Mouse (Mus musculus): ENCODE measurements at regions not wholly inside any gene's neighbourhood (a gene's known extent, or its start where the extent isn't known, plus 50 kb on each side); places are given as distances from the start of the nearest gene placed in this dataset.

DNA sequence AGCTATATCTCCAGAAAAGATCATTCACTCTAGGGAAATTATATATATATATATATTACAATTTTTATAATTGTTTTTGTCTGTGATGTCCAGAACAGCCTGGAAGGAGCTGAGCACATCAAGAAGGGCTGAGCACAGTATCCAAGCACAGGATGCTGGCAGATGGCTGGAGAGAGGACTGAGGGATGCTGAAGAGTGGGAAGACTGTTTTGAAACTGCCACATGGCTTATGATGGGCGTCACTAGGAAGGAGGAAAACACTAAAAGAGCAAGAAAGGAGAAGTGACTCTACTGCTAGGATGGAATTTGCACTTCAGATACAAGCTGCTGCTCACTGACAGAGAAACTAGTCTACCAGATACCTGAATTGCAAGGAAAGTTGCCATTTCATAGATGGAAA, 50.4 kb upstream of the Atg10 start:
- DNase-seq: peak; percentile 4
- WGBS: 78% methylated on average over 1 of the region's 1 CpGs

DNA sequence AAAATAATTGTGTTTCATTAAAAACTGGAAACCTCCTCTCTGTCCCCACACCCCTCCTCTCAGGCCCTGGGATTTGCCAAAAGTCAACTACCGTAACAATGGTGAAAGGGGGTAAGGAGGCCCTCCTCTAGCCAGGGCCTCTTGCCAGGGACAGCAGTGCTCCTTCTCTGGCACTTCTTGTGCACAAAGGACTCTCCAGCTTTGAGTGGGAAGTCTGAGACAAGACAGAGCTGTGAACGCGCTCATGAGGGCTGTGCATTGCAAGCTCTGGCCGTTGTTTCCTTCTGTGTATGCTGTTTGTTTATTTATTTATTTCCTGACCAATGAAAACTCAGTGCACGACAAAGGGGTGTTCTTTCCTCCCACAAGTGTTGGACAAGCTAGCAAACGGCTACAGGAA, 50.8 kb upstream of the Atg10 start:
- no peaks in the 10 kb centered on the region for H3K27me3 ChIP-seq (ENCODE audit: insufficient read depth, low read length)
- no peak for TF ChIP-seq CTCF (IDR thresholded peaks at IDR 0.05; ENCODE audit: low read depth)
- H3K9me3 ChIP-seq (ENCODE audit: low read depth, low read length): no peaks in the 10 kb centered on the region
- no peaks in the 10 kb centered on the region for H3K36me3 ChIP-seq (ENCODE audit: insufficient read depth)
- no peaks in the 10 kb centered on the region for H3K4me1 ChIP-seq (ENCODE audit: insufficient read depth)
- H3K4me2 ChIP-seq: no peak overlapping the region
- 30% methylated on average over 6 of the region's 6 CpGs for WGBS
- H3K9ac ChIP-seq: no peak overlapping the region
- DNase-seq (peak; percentile 81), ATAC-seq (ENCODE audit: insufficient read depth) (peak; percentile 96)
- H3K4me3 ChIP-seq (ENCODE audit: low read depth, low read length): no peak overlapping the region
- peak overlapping the region; percentile 2; the same call in 1 of the 2 replicates for H3K27ac ChIP-seq (ENCODE audit: low read depth)

More for the DNA sequence above, 50.4 kb upstream of the Atg10 start:
- H3K27ac ChIP-seq (ENCODE audit: low read depth): peak overlapping the region; percentile 2; the same call in 1 of the 2 replicates
- no peaks in the 10 kb centered on the region for H3K36me3 ChIP-seq (ENCODE audit: insufficient read depth)
- no peak overlapping the region for H3K4me3 ChIP-seq (ENCODE audit: low read depth, low read length)
- H3K4me2 ChIP-seq: no peak overlapping the region
- no peaks in the 10 kb centered on the region for H3K9me3 ChIP-seq (ENCODE audit: low read depth, low read length)
- no peaks in the 10 kb centered on the region for H3K27me3 ChIP-seq (ENCODE audit: insufficient read depth, low read length)
- no peak for TF ChIP-seq CTCF (IDR thresholded peaks at IDR 0.05; ENCODE audit: low read depth)
- no peak for ATAC-seq (ENCODE audit: insufficient read depth)
- H3K4me1 ChIP-seq (ENCODE audit: insufficient read depth): no peaks in the 10 kb centered on the region
- no peak overlapping the region for H3K9ac ChIP-seq

DNA sequence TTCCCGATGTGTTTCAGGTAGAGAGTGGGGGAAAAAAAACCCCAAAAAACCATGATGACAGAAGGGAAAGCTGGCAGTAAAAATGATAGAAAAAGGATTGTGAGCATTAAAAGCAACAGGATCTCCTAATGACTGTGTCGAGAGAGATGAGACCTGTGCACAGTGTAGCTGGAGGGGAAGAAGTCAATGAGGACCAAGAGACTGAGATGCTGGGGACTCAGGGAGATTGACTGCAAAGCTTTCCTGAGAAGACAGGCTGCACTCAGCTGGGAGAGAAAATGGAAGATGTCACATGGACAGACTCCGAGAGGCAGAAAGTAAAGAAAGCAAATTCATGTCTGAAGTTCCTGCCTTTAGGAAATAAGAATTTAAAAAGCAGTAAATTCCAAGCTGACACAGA, 55.7 kb upstream of the Atg10 start:
- no peak for ATAC-seq (ENCODE audit: insufficient read depth)
- H3K4me3 ChIP-seq (ENCODE audit: low read depth, low read length): no peak overlapping the region
- TF ChIP-seq CTCF (IDR thresholded peaks at IDR 0.05; ENCODE audit: low read depth): no peak
- no peak for DNase-seq
- H3K27ac ChIP-seq (ENCODE audit: low read depth): no peak overlapping the region
- no peaks in the 10 kb centered on the region for H3K9me3 ChIP-seq (ENCODE audit: low read depth, low read length)
- 73% methylated on average over 3 of the region's 3 CpGs for WGBS
- H3K9ac ChIP-seq: no peak overlapping the region
- no peaks in the 10 kb centered on the region for H3K4me1 ChIP-seq (ENCODE audit: insufficient read depth)
- no peaks in the 10 kb centered on the region for H3K36me3 ChIP-seq (ENCODE audit: insufficient read depth)
- H3K27me3 ChIP-seq (ENCODE audit: insufficient read depth, low read length): no peaks in the 10 kb centered on the region
- no peak overlapping the region for H3K4me2 ChIP-seq

DNA sequence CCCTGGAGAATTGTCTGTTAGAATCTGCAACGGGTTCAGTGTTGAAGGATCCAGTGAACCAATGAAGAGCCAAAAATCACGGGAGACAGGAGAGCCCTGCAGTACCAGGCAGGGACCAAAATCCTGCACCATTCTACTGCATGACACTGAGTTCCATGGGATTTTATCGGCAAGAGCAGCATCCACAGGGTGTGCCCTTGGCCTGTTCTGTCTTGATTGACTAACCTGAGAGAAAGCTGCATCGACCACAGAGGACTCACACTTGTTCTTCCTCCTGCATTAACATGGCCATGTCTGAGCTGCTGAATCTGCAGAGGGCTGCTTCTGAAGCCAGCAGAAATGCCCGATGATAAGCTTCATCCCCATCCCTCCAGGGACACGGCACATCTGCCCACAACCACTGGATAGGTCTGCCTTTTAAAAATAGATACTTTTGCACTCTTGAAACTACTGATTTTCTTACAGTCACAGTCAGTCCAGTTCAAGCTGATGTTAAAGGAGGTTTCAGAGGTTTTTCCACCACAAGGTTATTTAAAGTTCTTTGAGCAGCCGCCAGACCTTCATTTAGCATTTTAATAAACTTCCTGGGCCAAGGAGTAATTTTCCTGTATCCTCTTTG, 71.9 kb upstream of the Atg10 start:
- Histone ChIP-seq H3K27ac (ENCODE audit: low read depth) (no peak overlapping the region), H3K4me2 (no peak overlapping the region), H3K4me3 (ENCODE audit: low read depth, low read length) (no peak overlapping the region), H3K27me3 (ENCODE audit: insufficient read depth, low read length) (no peaks in the 10 kb centered on the region), H3K9ac (no peak overlapping the region), H3K36me3 (ENCODE audit: insufficient read depth) (no peaks in the 10 kb centered on the region), H3K4me1 (ENCODE audit: insufficient read depth) (no peaks in the 10 kb centered on the region), H3K9me3 (ENCODE audit: low read depth, low read length) (peaks cover 3% of the 10 kb centered on the region; the same call in 1 of the 2 replicates)
- 74% methylated on average over 7 of the region's 7 CpGs for WGBS
- no peak for DNase-seq
- no peak for TF ChIP-seq CTCF (IDR thresholded peaks at IDR 0.05; ENCODE audit: low read depth)
- no peak for ATAC-seq (ENCODE audit: insufficient read depth)

DNA sequence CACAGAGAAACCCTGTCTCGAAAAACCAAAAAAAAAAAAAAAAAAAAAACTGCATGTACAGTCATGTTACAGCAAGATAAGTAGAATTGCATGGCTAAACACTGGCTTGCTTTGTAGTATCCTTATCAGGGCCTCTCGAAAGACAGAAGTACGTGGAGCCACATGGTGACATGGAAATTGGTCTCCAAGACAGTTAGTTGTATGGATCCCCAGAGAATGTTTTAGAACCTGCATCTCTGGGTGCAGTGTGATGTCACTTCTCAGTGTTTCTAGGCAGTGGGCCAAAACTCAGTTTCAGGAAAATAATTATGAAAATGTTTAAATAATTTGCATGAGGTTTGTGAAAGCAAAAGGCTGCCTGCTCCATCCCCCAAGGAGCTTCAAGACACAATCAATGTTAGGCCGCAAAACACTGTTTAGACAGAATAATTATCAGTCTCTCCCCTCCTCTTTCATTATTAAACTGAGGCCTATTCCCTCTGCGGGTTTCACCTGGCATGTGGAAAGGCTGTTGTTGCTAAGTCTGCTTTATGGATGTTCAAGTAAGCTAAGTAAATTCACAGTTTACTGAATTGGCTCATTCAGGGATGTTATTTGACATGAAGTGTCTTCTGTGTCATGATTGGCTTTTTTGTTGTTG, 72.9 kb upstream of the Atg10 start:
- no peak for TF ChIP-seq CTCF (IDR thresholded peaks at IDR 0.05; ENCODE audit: low read depth)
- Histone ChIP-seq H3K9ac (no peak overlapping the region), H3K4me3 (ENCODE audit: low read depth, low read length) (no peak overlapping the region), H3K36me3 (ENCODE audit: insufficient read depth) (no peaks in the 10 kb centered on the region), H3K4me2 (no peak overlapping the region), H3K27me3 (ENCODE audit: insufficient read depth, low read length) (no peaks in the 10 kb centered on the region), H3K27ac (ENCODE audit: low read depth) (no peak overlapping the region), H3K4me1 (ENCODE audit: insufficient read depth) (no peaks in the 10 kb centered on the region), H3K9me3 (ENCODE audit: low read depth, low read length) (peaks cover 3% of the 10 kb centered on the region; the same call in 1 of the 2 replicates)
- DNase-seq (peak; percentile 15), ATAC-seq (ENCODE audit: insufficient read depth) (no peak)
- 69% methylated on average over 5 of the region's 5 CpGs for WGBS

DNA sequence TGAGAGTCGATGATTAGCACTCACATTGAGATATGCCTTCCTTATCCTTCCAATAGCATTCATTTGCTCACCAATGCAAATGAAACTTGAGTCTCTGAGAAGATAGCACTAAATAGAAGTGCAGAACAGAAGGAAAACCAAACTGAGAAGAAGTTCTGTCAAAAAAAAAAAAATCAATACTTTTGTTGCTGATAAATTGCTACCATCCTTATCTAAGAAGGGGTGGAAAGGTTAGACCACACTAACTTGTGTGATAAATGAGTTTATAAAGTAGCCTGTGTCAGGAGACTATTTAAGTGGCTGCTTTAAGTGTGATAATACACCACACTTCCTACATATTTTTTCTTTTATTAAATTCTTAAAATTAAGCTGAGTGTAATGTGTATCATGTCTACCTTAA, 78.1 kb upstream of the Atg10 start:
- Histone ChIP-seq H3K9ac (no peak overlapping the region), H3K4me1 (ENCODE audit: insufficient read depth) (no peaks in the 10 kb centered on the region), H3K36me3 (ENCODE audit: insufficient read depth) (no peaks in the 10 kb centered on the region), H3K27me3 (ENCODE audit: insufficient read depth, low read length) (no peaks in the 10 kb centered on the region), H3K27ac (ENCODE audit: low read depth) (no peak overlapping the region), H3K9me3 (ENCODE audit: low read depth, low read length) (peaks cover 3% of the 10 kb centered on the region; the same call in 1 of the 2 replicates), H3K4me2 (no peak overlapping the region), H3K4me3 (ENCODE audit: low read depth, low read length) (no peak overlapping the region)
- WGBS: 73% methylated on average over 1 of the region's 1 CpGs
- ATAC-seq (ENCODE audit: insufficient read depth) (no peak), DNase-seq (no peak)
- TF ChIP-seq CTCF (IDR thresholded peaks at IDR 0.05; ENCODE audit: low read depth): no peak

DNA sequence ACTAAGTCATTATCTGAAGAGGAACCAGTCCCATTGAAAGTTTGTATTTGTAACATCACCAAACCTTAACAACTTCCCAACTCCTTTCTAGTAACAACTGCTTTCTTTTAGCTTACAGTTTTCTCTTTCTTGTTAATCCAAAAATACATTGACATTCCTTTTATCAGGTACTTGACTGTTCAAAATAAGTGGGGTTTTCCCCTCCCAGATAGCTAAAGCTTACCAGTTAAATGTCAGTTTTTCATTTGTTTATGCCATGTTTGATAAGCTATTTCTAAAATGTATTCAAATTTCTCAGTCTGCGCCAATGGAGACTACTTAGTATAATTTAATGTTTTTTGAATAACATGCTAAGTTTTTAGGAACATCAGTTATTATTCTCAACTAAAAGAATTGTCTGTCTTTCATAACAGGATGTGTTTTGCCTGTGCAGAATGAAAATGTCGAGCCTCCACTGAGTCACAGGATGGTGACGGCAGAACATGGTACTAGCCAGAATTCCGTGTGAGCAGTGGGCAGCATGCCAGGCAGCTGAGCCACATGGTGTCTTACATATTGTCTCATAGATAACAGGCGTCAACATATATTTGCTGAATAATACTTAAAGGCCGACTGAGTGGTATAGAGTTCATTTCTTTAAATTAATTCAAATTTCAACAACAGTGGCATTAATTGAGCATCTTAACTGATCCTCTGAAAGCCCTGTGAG, 82.1 kb upstream of the Atg10 start:
- no peak for ATAC-seq (ENCODE audit: insufficient read depth)
- Histone ChIP-seq H3K4me3 (ENCODE audit: low read depth, low read length) (no peak overlapping the region), H3K9ac (no peak overlapping the region), H3K27me3 (ENCODE audit: insufficient read depth, low read length) (no peaks in the 10 kb centered on the region), H3K36me3 (ENCODE audit: insufficient read depth) (no peaks in the 10 kb centered on the region), H3K9me3 (ENCODE audit: low read depth, low read length) (no peaks in the 10 kb centered on the region), H3K4me2 (no peak overlapping the region), H3K4me1 (ENCODE audit: insufficient read depth) (no peaks in the 10 kb centered on the region), H3K27ac (ENCODE audit: low read depth) (no peak overlapping the region)
- WGBS: 42% methylated on average over 6 of the region's 6 CpGs
- peak; percentile 68 for DNase-seq
- no peak for TF ChIP-seq CTCF (IDR thresholded peaks at IDR 0.05; ENCODE audit: low read depth)
